Mouse (Mus musculus): ENCODE data around the gene Slc9a9. TPM values are rescaled to one million over a fixed set of nuclear protein-coding genes. Genes with fewer than 3 reads are reported as not detected.

The Slc9a9 gene
- polyA plus RNA-seq, 1 experiment = 0.69 TPM

GRCm38 (mm10) chr9:94723631-94724030, 53.9 kb downstream of the Slc9a9 start:
- Histone ChIP-seq H3K4me3 (replicated peaks) (no peak overlapping the region), H3K4me1 (no peaks in the 10 kb centered on the region; the same call in 1 of the 2 replicates), H3K27me3 (replicated peaks) (no peaks in the 10 kb centered on the region), H3K36me3 (replicated peaks; ENCODE audit: low read length) (no peaks in the 10 kb centered on the region), H3K9me3 (no peaks in the 10 kb centered on the region)
- no peak for TF ChIP-seq GATA1 (IDR thresholded peaks at IDR 0.05; ENCODE audit: borderline replicate concordance, low read length)
- no peak for TF ChIP-seq FLI1 (IDR thresholded peaks at IDR 0.05; ENCODE audit: low read length)

- Histone ChIP-seq H3K27me3 (replicated peaks) (no peaks in the 10 kb centered on the region), H3K9me3 (no peaks in the 10 kb centered on the region), H3K36me3 (replicated peaks; ENCODE audit: low read length) (peaks cover under 1% of the 10 kb centered on the region), H3K4me3 (replicated peaks) (no peak overlapping the region), H3K4me1 (no peaks in the 10 kb centered on the region; the same call in 1 of the 2 replicates)
- TF ChIP-seq GATA1 (IDR thresholded peaks at IDR 0.05; ENCODE audit: borderline replicate concordance, low read length) = no peak
- TF ChIP-seq FLI1 (IDR thresholded peaks at IDR 0.05; ENCODE audit: low read length) = no peak
Observed at GRCm38 (mm10) chr9:94725121-94725520, 55.4 kb downstream of the Slc9a9 start.

- no peaks in the 10 kb centered on the region for H3K9me3 ChIP-seq
- H3K27me3 ChIP-seq (replicated peaks) = no peaks in the 10 kb centered on the region
- no peak overlapping the region for H3K4me3 ChIP-seq (replicated peaks)
- peaks cover 5% of the 10 kb centered on the region for H3K36me3 ChIP-seq (replicated peaks; ENCODE audit: low read length)
- TF ChIP-seq FLI1 (IDR thresholded peaks at IDR 0.05; ENCODE audit: low read length) (no peak), GATA1 (IDR thresholded peaks at IDR 0.05; ENCODE audit: borderline replicate concordance, low read length) (no peak)
- peaks cover 12% of the 10 kb centered on the region for H3K4me1 ChIP-seq
Observed at GRCm38 (mm10) chr9:94727457-94727856, 57.7 kb downstream of the Slc9a9 start.

GRCm38 (mm10) chr9:94730396-94730795, 60.7 kb downstream of the Slc9a9 start:
- peaks cover 39% of the 10 kb centered on the region for H3K4me1 ChIP-seq
- TF ChIP-seq FLI1 (IDR thresholded peaks at IDR 0.05; ENCODE audit: low read length) = no peak
- no peak for TF ChIP-seq GATA1 (IDR thresholded peaks at IDR 0.05; ENCODE audit: borderline replicate concordance, low read length)
- H3K36me3 ChIP-seq (replicated peaks; ENCODE audit: low read length) = peaks cover 5% of the 10 kb centered on the region
- no peaks in the 10 kb centered on the region for H3K9me3 ChIP-seq
- no peak overlapping the region for H3K4me3 ChIP-seq (replicated peaks)
- H3K27me3 ChIP-seq (replicated peaks) = no peaks in the 10 kb centered on the region

GRCm38 (mm10) chr9:94732136-94732535, 62.4 kb downstream of the Slc9a9 start:
- H3K4me1 ChIP-seq = peaks cover 57% of the 10 kb centered on the region

GRCm38 (mm10) chr9:94732599-94733287, 63.0 kb downstream of the Slc9a9 start:
- Histone ChIP-seq H3K9me3 (no peaks in the 10 kb centered on the region), H3K4me3 (replicated peaks) (peak overlapping the region; percentile 34), H3K27me3 (replicated peaks) (no peaks in the 10 kb centered on the region), H3K36me3 (replicated peaks; ENCODE audit: low read length) (peaks cover 5% of the 10 kb centered on the region), H3K4me1 (peaks cover 62% of the 10 kb centered on the region)
- TF ChIP-seq GATA1 (IDR thresholded peaks at IDR 0.05; ENCODE audit: borderline replicate concordance, low read length) (no peak), FLI1 (IDR thresholded peaks at IDR 0.05; ENCODE audit: low read length) (no peak)

More at GRCm38 (mm10) chr9:94732136-94732535, 62.4 kb downstream of the Slc9a9 start:
- Histone ChIP-seq H3K27me3 (replicated peaks) (no peaks in the 10 kb centered on the region), H3K4me3 (replicated peaks) (no peak overlapping the region), H3K36me3 (replicated peaks; ENCODE audit: low read length) (peaks cover 5% of the 10 kb centered on the region), H3K9me3 (no peaks in the 10 kb centered on the region)
- no peak for TF ChIP-seq FLI1 (IDR thresholded peaks at IDR 0.05; ENCODE audit: low read length)
- no peak for TF ChIP-seq GATA1 (IDR thresholded peaks at IDR 0.05; ENCODE audit: borderline replicate concordance, low read length)

GRCm38 (mm10) chr9:94734320-94734719, 64.6 kb downstream of the Slc9a9 start:
- Histone ChIP-seq H3K9me3 (no peaks in the 10 kb centered on the region), H3K36me3 (replicated peaks; ENCODE audit: low read length) (peaks cover 5% of the 10 kb centered on the region), H3K4me1 (peaks cover 67% of the 10 kb centered on the region), H3K27me3 (replicated peaks) (no peaks in the 10 kb centered on the region), H3K4me3 (replicated peaks) (no peak overlapping the region)
- TF ChIP-seq FLI1 (IDR thresholded peaks at IDR 0.05; ENCODE audit: low read length) = no peak
- no peak for TF ChIP-seq GATA1 (IDR thresholded peaks at IDR 0.05; ENCODE audit: borderline replicate concordance, low read length)

GRCm38 (mm10) chr9:94737226-94737625, 67.5 kb downstream of the Slc9a9 start:
- Histone ChIP-seq H3K4me3 (replicated peaks) (peak overlapping the region; percentile 50), H3K4me1 (peaks cover 73% of the 10 kb centered on the region), H3K36me3 (replicated peaks; ENCODE audit: low read length) (no peaks in the 10 kb centered on the region), H3K27me3 (replicated peaks) (peaks cover 2% of the 10 kb centered on the region), H3K9me3 (0 out of 2 replicates have a peak, but pooled peaks cover 2% of the 10 kb centered on the region)
- no peak for TF ChIP-seq GATA1 (IDR thresholded peaks at IDR 0.05; ENCODE audit: borderline replicate concordance, low read length)
- no peak for TF ChIP-seq FLI1 (IDR thresholded peaks at IDR 0.05; ENCODE audit: low read length)

- H3K4me3 ChIP-seq (replicated peaks) = no peak overlapping the region
- H3K4me1 ChIP-seq = peaks cover 58% of the 10 kb centered on the region
- H3K9me3 ChIP-seq = 0 out of 2 replicates have a peak, but pooled peaks cover 6% of the 10 kb centered on the region
- H3K36me3 ChIP-seq (replicated peaks; ENCODE audit: low read length) = no peaks in the 10 kb centered on the region
- TF ChIP-seq FLI1 (IDR thresholded peaks at IDR 0.05; ENCODE audit: low read length) (no peak), GATA1 (IDR thresholded peaks at IDR 0.05; ENCODE audit: borderline replicate concordance, low read length) (no peak)
- peaks cover 2% of the 10 kb centered on the region for H3K27me3 ChIP-seq (replicated peaks)
Observed at GRCm38 (mm10) chr9:94738555-94739427, 69.1 kb downstream of the Slc9a9 start.

All from megakaryocyte, embryonic 14.5 days (primary cell).